Mouse (Mus musculus) embryonic facial prominence, embryonic 15.5 days (tissue): Measurements from ENCODE around the gene 4930402F06Rik. TPM values are rescaled to one million over a fixed set of nuclear protein-coding genes. Genes with fewer than 3 reads are reported as not detected.

Experiments
- polyA plus RNA-seq: library from polyadenylated mRNA; unstranded; fragments of >200 nt; fragmentation: Nextera tagmentation; extraction: Ambion mirVana; gene quantifications from 2 replicates; pipeline ENCODE4 v1.2.1, GENCODE M21; 2015

4930402F06Rik gene
- polyA plus RNA-seq, 1 experiment from 2014 or later, result not detected

Other genes with a start within 250 kb of the 4930402F06Rik start
- gene Rab14, start 196.1 kb downstream of the 4930402F06Rik start, polyA plus RNA-seq, result 337 and 352 TPM in 2 replicates
- gene Gsn, start 140.8 kb downstream of the 4930402F06Rik start, polyA plus RNA-seq, result 327 and 340 TPM in 2 replicates
- 32.1 and 37.3 TPM in 2 replicates for gene Stom, start 60.2 kb downstream of the 4930402F06Rik start, polyA plus RNA-seq
- not detected in 2 replicates for gene 4930568D16Rik, start 29.4 kb downstream of the 4930402F06Rik start, polyA plus RNA-seq
- 33.5 and 38.3 TPM in 2 replicates for gene Ggta1, start 66.1 kb upstream of the 4930402F06Rik start, polyA plus RNA-seq
- gene Dab2ip, start 161.1 kb upstream of the 4930402F06Rik start, polyA plus RNA-seq, result 67.9 and 72.0 TPM in 2 replicates